Mouse (Mus musculus): ENCODE measurements around the gene Ank2. TPM values are rescaled to one million over a fixed set of nuclear protein-coding genes. Genes with fewer than 3 reads are reported as not detected.

Gene Ank2
- total and polyA plus RNA-seq, 2 experiments from 2014 or later, result 195 to 497 TPM

GRCm38 (mm10) chr3:127363512-127363911 lies 135.6 kb downstream of the Ank2 start:
- H3K36me3 ChIP-seq (ENCODE audit: insufficient read depth, low read length), result no peaks in the 10 kb centered on the region
- H3K4me2 ChIP-seq (ENCODE audit: low read depth, low read length), result no peak overlapping the region
- H3K9ac ChIP-seq (replicated peaks; ENCODE audit: low read length), result no peak overlapping the region
- peak; percentile 81 for ATAC-seq
- no peaks in the 10 kb centered on the region; the same call in 1 of the 2 replicates for H3K4me1 ChIP-seq (ENCODE audit: insufficient read depth, low read length)
- 72% methylated on average over 15 of the region's 15 CpGs for WGBS
- no peaks in the 10 kb centered on the region for H3K27me3 ChIP-seq (ENCODE audit: insufficient read depth, low read length)
- no peak overlapping the region for H3K4me3 ChIP-seq (ENCODE audit: low read length)
- H3K9me3 ChIP-seq (ENCODE audit: low read length), result no peaks in the 10 kb centered on the region
- peak; percentile 58 for DNase-seq (ENCODE audit: low spot score)
- no peak for TF ChIP-seq CTCF (IDR thresholded peaks at IDR 0.05; ENCODE audit: low read depth)
- peak overlapping the region; percentile 8; the same call in 1 of the 2 replicates for H3K27ac ChIP-seq

GRCm38 (mm10) chr3:127362611-127363393 lies 136.3 kb downstream of the Ank2 start:
- no peak overlapping the region for H3K4me3 ChIP-seq (ENCODE audit: low read length)
- WGBS, result 83% methylated on average over 9 of the region's 9 CpGs
- H3K4me1 ChIP-seq (ENCODE audit: insufficient read depth, low read length), result no peaks in the 10 kb centered on the region; the same call in 1 of the 2 replicates
- TF ChIP-seq CTCF (IDR thresholded peaks at IDR 0.05; ENCODE audit: low read depth), result no peak
- H3K4me2 ChIP-seq (ENCODE audit: low read depth, low read length), result no peak overlapping the region
- peak overlapping the region; percentile 8; the same call in 1 of the 2 replicates for H3K27ac ChIP-seq
- no peak overlapping the region for H3K9ac ChIP-seq (replicated peaks; ENCODE audit: low read length)
- no peaks in the 10 kb centered on the region for H3K36me3 ChIP-seq (ENCODE audit: insufficient read depth, low read length)
- H3K27me3 ChIP-seq (ENCODE audit: insufficient read depth, low read length), result no peaks in the 10 kb centered on the region
- H3K9me3 ChIP-seq (ENCODE audit: low read length), result no peaks in the 10 kb centered on the region
- no peak for ATAC-seq
- DNase-seq (ENCODE audit: low spot score), result no peak

- ATAC-seq (no peak), DNase-seq (ENCODE audit: low spot score) (no peak)
- no peaks in the 10 kb centered on the region for H3K27me3 ChIP-seq (ENCODE audit: insufficient read depth, low read length)
- H3K9me3 ChIP-seq (ENCODE audit: low read length), result no peaks in the 10 kb centered on the region
- no peak overlapping the region for H3K9ac ChIP-seq (replicated peaks; ENCODE audit: low read length)
- TF ChIP-seq CTCF (IDR thresholded peaks at IDR 0.05; ENCODE audit: low read depth), result no peak
- H3K27ac ChIP-seq, result no peak overlapping the region
- H3K4me3 ChIP-seq (ENCODE audit: low read length), result no peak overlapping the region
- 70% methylated on average over 8 of the region's 8 CpGs for WGBS
- H3K4me2 ChIP-seq (ENCODE audit: low read depth, low read length), result no peak overlapping the region
- H3K36me3 ChIP-seq (ENCODE audit: insufficient read depth, low read length), result no peaks in the 10 kb centered on the region
- no peaks in the 10 kb centered on the region; the same call in 1 of the 2 replicates for H3K4me1 ChIP-seq (ENCODE audit: insufficient read depth, low read length)
Measured at GRCm38 (mm10) chr3:127361846-127362245, 137.3 kb downstream of the Ank2 start.

- DNase-seq (ENCODE audit: low spot score) (no peak), ATAC-seq (no peak)
- no peaks in the 10 kb centered on the region; the same call in 1 of the 2 replicates for H3K4me1 ChIP-seq (ENCODE audit: insufficient read depth, low read length)
- H3K36me3 ChIP-seq (ENCODE audit: insufficient read depth, low read length), result no peaks in the 10 kb centered on the region
- no peak overlapping the region for H3K27ac ChIP-seq
- 38% methylated on average over 5 of the region's 5 CpGs for WGBS
- TF ChIP-seq CTCF (IDR thresholded peaks at IDR 0.05; ENCODE audit: low read depth), result no peak
- no peaks in the 10 kb centered on the region for H3K27me3 ChIP-seq (ENCODE audit: insufficient read depth, low read length)
- H3K4me3 ChIP-seq (ENCODE audit: low read length), result no peak overlapping the region
- no peak overlapping the region for H3K4me2 ChIP-seq (ENCODE audit: low read depth, low read length)
- H3K9ac ChIP-seq (replicated peaks; ENCODE audit: low read length), result no peak overlapping the region
- no peaks in the 10 kb centered on the region for H3K9me3 ChIP-seq (ENCODE audit: low read length)
Measured at GRCm38 (mm10) chr3:127361384-127361783, 137.8 kb downstream of the Ank2 start.

GRCm38 (mm10) chr3:127355252-127355651 lies 143.9 kb downstream of the Ank2 start:
- Histone ChIP-seq H3K9me3 (ENCODE audit: low read length) (no peaks in the 10 kb centered on the region), H3K9ac (replicated peaks; ENCODE audit: low read length) (no peak overlapping the region), H3K27me3 (ENCODE audit: insufficient read depth, low read length) (no peaks in the 10 kb centered on the region), H3K4me2 (ENCODE audit: low read depth, low read length) (no peak overlapping the region), H3K4me1 (ENCODE audit: insufficient read depth, low read length) (no peaks in the 10 kb centered on the region), H3K27ac (no peak overlapping the region), H3K36me3 (ENCODE audit: insufficient read depth, low read length) (no peaks in the 10 kb centered on the region), H3K4me3 (ENCODE audit: low read length) (no peak overlapping the region)
- no peak for TF ChIP-seq CTCF (IDR thresholded peaks at IDR 0.05; ENCODE audit: low read depth)
- WGBS, result 53% methylated on average over 5 of the region's 5 CpGs
- ATAC-seq (no peak), DNase-seq (ENCODE audit: low spot score) (no peak)

GRCm38 (mm10) chr3:127350602-127351362 lies 148.4 kb downstream of the Ank2 start:
- DNase-seq (ENCODE audit: low spot score) (no peak), ATAC-seq (no peak)
- Histone ChIP-seq H3K4me1 (ENCODE audit: insufficient read depth, low read length) (no peaks in the 10 kb centered on the region), H3K4me2 (ENCODE audit: low read depth, low read length) (no peak overlapping the region), H3K36me3 (ENCODE audit: insufficient read depth, low read length) (no peaks in the 10 kb centered on the region), H3K27ac (no peak overlapping the region), H3K9ac (replicated peaks; ENCODE audit: low read length) (no peak overlapping the region), H3K4me3 (ENCODE audit: low read length) (no peak overlapping the region), H3K9me3 (ENCODE audit: low read length) (no peaks in the 10 kb centered on the region), H3K27me3 (ENCODE audit: insufficient read depth, low read length) (no peaks in the 10 kb centered on the region)
- TF ChIP-seq CTCF (IDR thresholded peaks at IDR 0.05; ENCODE audit: low read depth), result no peak
- WGBS, result 82% methylated on average over 9 of the region's 9 CpGs
